Mouse (Mus musculus) thymus, adult 2 months (tissue): ENCODE results near the gene Vsx1. TPM values are rescaled to one million over a fixed set of nuclear protein-coding genes. Genes with fewer than 3 reads are reported as not detected.

Source experiments
- DNase-seq: peaks from one replicate; pipeline ENCODE4 v3.0.0; 2021
- H3K27ac ChIP-seq: fragments of 200-500 bp; 2 replicates; pipeline ENCODE4 v1.5.1; 2012; ENCODE audit warnings: low read length, control low read depth; ENCODE audit not compliant: control insufficient read depth, insufficient read depth
- H3K27me3 ChIP-seq: fragments of 200-500 bp; 2 replicates; pipeline ENCODE4 v1.6.1; 2012; ENCODE audit warnings: mild to moderate bottlenecking, low read length, moderate library complexity, mixed read lengths; ENCODE audit not compliant: control insufficient read depth, insufficient read depth
- H3K36me3 ChIP-seq: fragments of 200-500 bp; 2 replicates; pipeline ENCODE4 v1.6.1; 2012; ENCODE audit warnings: mild to moderate bottlenecking, low read length, moderate library complexity; ENCODE audit not compliant: control insufficient read depth, insufficient read depth
- H3K4me1 ChIP-seq: fragments of 200-500 bp; replicated peaks from 2 replicates; pipeline ENCODE4 v1.6.1; 2012; ENCODE audit warnings: low read length; ENCODE audit not compliant: control insufficient read depth, insufficient read depth
- H3K4me3 ChIP-seq: fragments of 200-500 bp; 2 replicates; pipeline ENCODE4 v1.5.1; 2012; ENCODE audit warnings: mild to moderate bottlenecking, low read length, control low read depth, moderate library complexity; ENCODE audit not compliant: control insufficient read depth, insufficient read depth
- CTCF ChIP-seq: fragments of 200-500 bp; IDR thresholded peaks from 2 replicates; pipeline ENCODE4 v1.5.1; 2012; ENCODE audit warnings: mild to moderate bottlenecking, control low read depth, low read length, moderate library complexity, borderline replicate concordance; ENCODE audit not compliant: control insufficient read depth, poor library complexity, insufficient read depth; ENCODE audit errors: extremely low read depth
- POLR2A ChIP-seq: fragments of 200-500 bp; IDR thresholded peaks from 2 replicates; pipeline ENCODE4 v1.6.1; 2012; ENCODE audit warnings: mild to moderate bottlenecking, low read length, control low read depth, moderate library complexity; ENCODE audit not compliant: control insufficient read depth, poor library complexity, insufficient read depth; ENCODE audit errors: extremely low read depth
- WGBS: fragments of 180-500 bp; shearing (Covaris S2); methylation state at CpG from one replicate; pipeline ENCODE4 v1.1.7; 2018; 5-methylcytosine and 5-hydroxymethylcytosine counted together
- polyA plus RNA-seq: library from polyadenylated mRNA; depleted of rRNA; stranded (reverse); fragments of >200 nt; gene quantifications from 2 replicates; pipeline ENCODE4 v1.2.3, GENCODE M21; 2012

Vsx1 gene
- polyA plus RNA-seq, 1 experiment, result not detected

GRCm38 (mm10) chr2:150675525-150675924 is 13.6 kb downstream of the Vsx1 start:
- Histone ChIP-seq H3K4me3 (no peak overlapping the region), H3K27ac (no peak overlapping the region), H3K27me3 (no peaks in the 10 kb centered on the region), H3K36me3 (no peaks in the 10 kb centered on the region), H3K4me1 (peaks cover 10% of the 10 kb centered on the region)
- 13% methylated on average over 1 of the region's 1 CpGs for WGBS
- TF ChIP-seq POLR2A (no peak), CTCF (no peak)
- DNase-seq, result no peak

DNA sequence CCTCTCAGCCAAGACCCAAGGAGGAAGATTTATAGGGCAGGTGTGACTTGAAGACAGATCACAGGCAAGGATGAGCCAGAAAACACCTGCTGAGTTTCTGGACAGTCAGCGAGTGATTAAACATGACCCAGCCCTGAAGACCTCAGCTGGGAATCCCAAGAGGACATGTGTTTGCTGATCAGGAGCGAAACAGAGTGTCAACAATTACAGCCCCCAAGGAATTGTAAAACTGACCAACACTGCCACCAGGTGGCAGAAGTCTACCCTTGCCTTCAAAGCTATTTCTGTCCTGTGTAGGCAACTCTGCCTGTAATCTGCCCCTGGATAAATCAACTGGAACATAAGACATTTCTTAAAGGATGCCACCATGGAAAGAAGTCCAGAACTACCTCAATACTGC is 14.3 kb downstream of the Vsx1 start:
- DNase-seq, result peak; percentile 77
- 18% methylated on average over 2 of the region's 2 CpGs for WGBS
- Histone ChIP-seq H3K27ac (no peak overlapping the region), H3K36me3 (no peaks in the 10 kb centered on the region), H3K27me3 (no peaks in the 10 kb centered on the region), H3K4me1 (peaks cover 12% of the 10 kb centered on the region), H3K4me3 (no peak overlapping the region)
- no peak for TF ChIP-seq CTCF
- no peak for TF ChIP-seq POLR2A

DNA sequence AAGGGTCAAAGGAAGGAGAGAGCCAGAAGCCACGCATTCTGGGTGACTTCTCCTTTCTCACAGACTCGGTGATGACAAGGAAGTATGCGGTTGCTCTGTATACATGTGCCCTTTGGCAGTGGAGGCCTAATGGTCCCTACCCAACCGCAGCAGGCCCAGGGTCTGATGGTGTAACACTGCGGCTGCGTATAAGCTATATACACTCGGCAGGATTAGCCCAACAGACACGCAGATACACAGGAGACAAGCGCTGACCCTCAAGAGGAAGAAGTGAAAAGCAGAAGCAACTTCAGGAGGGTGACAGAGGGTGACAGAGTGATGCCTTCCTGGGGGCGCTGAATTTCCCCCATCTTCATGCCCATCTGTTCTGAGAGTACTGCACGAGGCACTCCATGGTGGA is 15.2 kb downstream of the Vsx1 start:
- Histone ChIP-seq H3K4me1 (peaks cover 21% of the 10 kb centered on the region), H3K27ac (no peak overlapping the region), H3K36me3 (no peaks in the 10 kb centered on the region), H3K27me3 (no peaks in the 10 kb centered on the region), H3K4me3 (no peak overlapping the region)
- 28% methylated on average over 11 of the region's 11 CpGs for whole genome bisulfite sequencing
- TF ChIP-seq CTCF, result no peak
- TF ChIP-seq POLR2A, result no peak
- DNase-seq, result no peak

DNA sequence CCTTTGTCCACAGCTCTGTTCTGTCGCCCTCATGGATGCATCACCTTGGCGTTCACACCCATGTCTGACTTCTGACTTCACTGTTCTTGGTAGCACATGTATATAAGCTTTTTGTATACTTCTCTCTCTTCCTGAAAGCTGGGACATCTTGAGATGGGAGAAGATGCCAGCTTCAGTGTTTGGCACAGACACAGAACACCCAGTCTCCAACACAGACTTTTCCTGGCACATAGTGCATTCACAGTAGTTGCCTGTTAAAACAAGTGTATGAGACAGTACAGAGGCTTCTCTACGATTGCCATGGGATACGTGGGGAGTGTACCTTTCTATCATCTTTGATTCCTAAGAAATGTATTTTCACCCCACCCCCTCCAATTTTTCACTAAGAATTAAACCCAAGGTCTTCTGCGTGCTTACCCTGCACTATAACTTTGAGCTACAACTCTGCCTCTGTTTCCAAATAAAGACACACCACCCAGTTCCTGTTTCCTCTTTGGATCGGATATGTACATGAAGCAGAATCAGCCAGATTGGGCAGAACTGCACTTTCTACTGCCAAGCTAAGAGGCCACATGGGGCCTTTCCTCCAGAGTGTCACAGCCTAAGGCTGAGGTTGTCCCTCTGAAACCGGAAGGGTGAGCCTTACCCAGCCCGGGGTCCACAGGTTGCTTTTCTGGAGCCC is 17.4 kb downstream of the Vsx1 start:
- TF ChIP-seq POLR2A (no peak), CTCF (no peak)
- Histone ChIP-seq H3K4me1 (peaks cover 28% of the 10 kb centered on the region), H3K27me3 (no peaks in the 10 kb centered on the region), H3K36me3 (no peaks in the 10 kb centered on the region), H3K27ac (no peak overlapping the region), H3K4me3 (no peak overlapping the region)
- 75% methylated on average over 8 of the region's 8 CpGs for WGBS
- DNase-seq, result no peak

GRCm38 (mm10) chr2:150670926-150671325 is 18.2 kb downstream of the Vsx1 start:
- TF ChIP-seq POLR2A (no peak), CTCF (no peak)
- Histone ChIP-seq H3K27ac (no peak overlapping the region), H3K36me3 (no peaks in the 10 kb centered on the region), H3K4me3 (no peak overlapping the region), H3K27me3 (no peaks in the 10 kb centered on the region), H3K4me1 (peaks cover 31% of the 10 kb centered on the region)
- WGBS, result 97% methylated on average over 1 of the region's 1 CpGs
- no peak for DNase-seq

GRCm38 (mm10) chr2:150669454-150670045 is 19.6 kb downstream of the Vsx1 start:
- WGBS, result 8% methylated on average over 2 of the region's 2 CpGs
- Histone ChIP-seq H3K4me1 (peaks cover 40% of the 10 kb centered on the region), H3K36me3 (no peaks in the 10 kb centered on the region), H3K27ac (peak overlapping the region; percentile 3; the same call in 1 of the 2 replicates), H3K4me3 (no peak overlapping the region), H3K27me3 (no peaks in the 10 kb centered on the region)
- TF ChIP-seq POLR2A, result no peak
- TF ChIP-seq CTCF, result no peak
- peak; percentile 32 for DNase-seq
